Mouse (Mus musculus) kidney, embryonic 14.5 days (tissue): Measurements from ENCODE around the gene Pcsk1n. TPM values are rescaled to one million over a fixed set of nuclear protein-coding genes. Genes with fewer than 3 reads are reported as not detected.

Experiments used
- ATAC-seq: fragments of 200-750 bp; cut with Nextera tagmentation; 2 replicates; pipeline ENCODE4 v1.8.0; 2017; ENCODE audit warnings: moderate number of reproducible peaks, mild to moderate bottlenecking, moderate TSS enrichment, moderate library complexity; ENCODE audit not compliant: low FRiP score, low TSS enrichment
- H3K27ac ChIP-seq: fragments of 300-500 bp; sonication (generic); 2 replicates; pipeline ENCODE4 v1.5.1; 2014; ENCODE audit warnings: low read depth, mild to moderate bottlenecking, low read length, moderate library complexity, mixed read lengths
- H3K27me3 ChIP-seq: fragments of 300-500 bp; sonication (generic); 2 replicates; pipeline ENCODE4 v1.6.1; 2014; ENCODE audit warnings: mild to moderate bottlenecking, low read length; ENCODE audit not compliant: control insufficient read depth, insufficient read depth
- H3K36me3 ChIP-seq: fragments of 300-500 bp; sonication (generic); 2 replicates; pipeline ENCODE4 v1.6.1; 2014; ENCODE audit warnings: low read length, mixed read lengths; ENCODE audit not compliant: control insufficient read depth, insufficient read depth
- H3K4me1 ChIP-seq: fragments of 300-500 bp; sonication (generic); 2 replicates; pipeline ENCODE4 v1.6.1; 2014; ENCODE audit warnings: low read length, mixed read lengths; ENCODE audit not compliant: control insufficient read depth, insufficient read depth
- H3K4me2 ChIP-seq: fragments of 300-500 bp; sonication (generic); replicated peaks from 2 replicates; pipeline ENCODE4 v1.6.1; 2014; ENCODE audit warnings: low read depth, mild to moderate bottlenecking, low read length
- H3K4me3 ChIP-seq: fragments of 300-500 bp; sonication (generic); 2 replicates; pipeline ENCODE4 v1.5.1; 2014; ENCODE audit warnings: mild to moderate bottlenecking, low read length
- H3K9ac ChIP-seq: fragments of 300-500 bp; sonication (generic); 2 replicates; pipeline ENCODE4 v1.6.1; 2014; ENCODE audit warnings: low read depth, mild to moderate bottlenecking, low read length, moderate library complexity
- H3K9me3 ChIP-seq: fragments of 300-500 bp; sonication (generic); 2 replicates; pipeline ENCODE4 v1.6.1; 2016; ENCODE audit warnings: low read length; ENCODE audit not compliant: control insufficient read depth
- WGBS: fragments of 180-500 bp; shearing (Covaris S2); extraction: QIAGEN DNeasy Blood & Tissue Kit; methylation state at CpG from one replicate; pipeline ENCODE4 v1.1.7; 2014; 5-methylcytosine and 5-hydroxymethylcytosine counted together
- polyA plus RNA-seq: library from polyadenylated mRNA; unstranded; fragments of >200 nt; fragmentation: Nextera tagmentation; extraction: Ambion mirVana; gene quantifications from 2 replicates; pipeline ENCODE4 v1.2.1, GENCODE M21; 2014

Pcsk1n gene
- polyA plus RNA-seq: 0.09 and 0.14 TPM in 2 replicates

DNA sequence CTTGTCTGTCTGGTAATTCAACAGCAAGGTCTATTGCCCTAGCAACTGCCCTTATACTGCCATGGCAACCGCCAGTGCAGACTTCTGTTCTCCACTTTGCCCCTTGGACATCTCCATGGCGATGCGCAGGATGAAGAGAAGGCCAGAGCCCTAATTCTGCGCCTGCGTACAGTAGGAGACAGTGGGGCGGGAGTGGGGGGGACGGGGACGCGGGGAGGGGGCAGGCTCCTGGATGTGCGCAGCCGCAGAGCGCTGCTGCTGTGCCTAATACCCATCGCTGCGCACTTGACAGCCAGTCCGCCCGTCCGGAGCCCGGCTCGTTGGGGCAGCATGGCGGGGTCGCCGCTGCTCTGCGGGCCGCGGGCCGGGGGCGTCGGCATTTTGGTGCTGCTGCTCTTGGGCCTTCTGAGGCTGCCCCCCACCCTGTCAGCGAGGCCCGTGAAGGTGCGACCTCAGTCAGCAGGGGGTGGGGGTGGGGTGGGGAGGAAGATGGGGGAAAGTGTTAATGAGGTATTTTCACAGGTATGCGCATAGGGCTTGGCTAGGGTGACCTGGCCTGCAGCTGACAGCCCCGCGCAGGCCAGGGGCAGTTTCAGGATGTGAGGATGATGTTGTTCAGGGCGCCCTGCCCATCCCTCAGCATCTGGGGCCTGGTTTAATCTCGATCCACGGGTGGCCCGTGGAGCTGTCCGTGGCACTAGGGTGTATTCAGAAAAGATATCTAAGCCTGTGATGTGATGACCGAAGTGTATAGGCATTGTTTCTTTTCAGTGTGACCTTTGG lies at the start of gene Pcsk1n:
Gene Pcsk1n, plus strand, starts transcription at position 222 of the 783 bp plus-strand sequence.
- no peak within 1 kb of the TSS for H3K27ac ChIP-seq
- peak within 1 kb of the TSS; percentile 17 for H3K4me3 ChIP-seq
- H3K9me3 ChIP-seq: no peaks in the 10 kb centered on the region
- ATAC-seq: peak; percentile 62
- peaks cover 35% of the 10 kb centered on the region for H3K27me3 ChIP-seq
- no peak within 1 kb of the TSS for H3K9ac ChIP-seq
- WGBS: 20% methylated on average over 40 of the region's 40 CpGs
- no peaks in the 10 kb centered on the region for H3K4me1 ChIP-seq
- H3K4me2 ChIP-seq: peak within 1 kb of the TSS; percentile 29
- no peaks in the 10 kb centered on the region for H3K36me3 ChIP-seq

DNA sequence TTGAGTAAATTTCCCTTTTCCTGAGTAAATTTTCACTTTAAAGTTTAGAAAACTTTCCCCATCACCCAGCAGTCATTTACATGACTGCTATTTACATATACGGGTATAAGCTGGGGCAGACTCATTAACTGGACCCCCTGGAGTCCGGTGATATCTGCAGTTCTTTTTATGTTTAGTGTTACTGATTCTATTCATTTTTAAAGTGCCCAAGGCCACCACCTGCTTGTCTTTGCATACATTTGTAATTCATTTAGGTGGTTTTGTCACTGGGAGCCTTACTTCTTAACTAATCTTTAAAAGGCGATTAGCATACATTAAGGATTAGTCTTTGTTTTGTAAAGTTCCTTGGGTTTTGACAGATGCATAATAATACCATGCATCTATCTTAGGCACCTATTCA lies 49.8 kb upstream of the Pcsk1n start:
- Histone ChIP-seq H3K9ac (no peak overlapping the region), H3K4me3 (no peak overlapping the region), H3K36me3 (peaks cover 26% of the 10 kb centered on the region; the same call in 1 of the 2 replicates), H3K4me2 (no peak overlapping the region), H3K27ac (no peak overlapping the region), H3K27me3 (no peaks in the 10 kb centered on the region), H3K9me3 (no peaks in the 10 kb centered on the region), H3K4me1 (no peaks in the 10 kb centered on the region)
- WGBS: 55% methylated on average over 3 of the region's 3 CpGs
- no peak for ATAC-seq

DNA sequence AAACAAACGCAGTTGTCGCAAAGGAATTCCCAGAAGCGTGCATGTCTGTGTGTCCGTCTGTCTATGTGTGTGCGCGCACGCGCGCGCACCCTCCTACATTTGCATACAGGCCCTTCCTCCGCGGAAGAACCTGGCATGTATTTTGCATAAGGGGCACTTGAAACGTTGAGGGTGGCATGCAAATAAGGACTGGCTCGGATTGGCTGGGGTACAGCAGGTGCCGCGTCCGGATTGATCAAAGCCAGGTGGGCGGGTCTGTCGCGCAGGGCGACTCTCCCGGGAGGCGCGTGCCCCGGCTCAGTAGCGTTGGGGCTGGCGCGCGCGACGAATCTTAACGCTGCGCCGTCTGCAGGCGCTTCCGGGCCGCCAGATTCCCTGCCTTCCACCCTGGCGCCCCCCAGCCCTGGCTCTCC lies 41.6 kb upstream of the Pcsk1n start, which contains the start of gene Pim2:
Gene Pim2, plus strand, starts transcription at position 256 of the 413 bp plus-strand sequence.
- Histone ChIP-seq H3K9ac (peak within 1 kb of the TSS; percentile 28; the same call in 1 of the 2 replicates), H3K9me3 (no peaks in the 10 kb centered on the region), H3K4me3 (peak within 1 kb of the TSS; percentile 46), H3K4me2 (peak within 1 kb of the TSS; percentile 70), H3K4me1 (no peaks in the 10 kb centered on the region), H3K27ac (no peak within 1 kb of the TSS), H3K36me3 (peaks cover 9% of the 10 kb centered on the region; the same call in 1 of the 2 replicates), H3K27me3 (no peaks in the 10 kb centered on the region)
- peak; percentile 93 for ATAC-seq
- 21% methylated on average over 38 of the region's 38 CpGs for WGBS

DNA sequence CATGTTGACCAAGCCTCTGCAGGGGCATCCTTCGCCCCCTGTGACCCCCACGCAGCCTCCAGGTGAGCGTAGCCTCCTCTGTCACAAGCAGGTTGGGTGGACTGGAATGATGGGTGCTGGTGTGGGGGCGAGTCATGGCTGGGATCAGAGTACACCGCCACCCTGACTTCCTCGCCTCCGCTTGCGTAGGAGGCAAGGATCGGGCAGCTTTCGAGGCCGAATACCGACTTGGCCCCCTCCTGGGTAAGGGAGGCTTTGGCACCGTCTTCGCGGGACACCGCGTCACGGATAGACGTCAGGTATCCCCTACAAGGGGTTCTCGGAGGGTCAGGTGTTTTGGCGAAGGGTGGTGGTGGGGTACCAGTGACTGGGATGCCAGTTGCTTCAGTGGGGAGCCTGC lies 41.1 kb upstream of the Pcsk1n start:
- Histone ChIP-seq H3K9me3 (no peaks in the 10 kb centered on the region), H3K9ac (peak overlapping the region; percentile 28; the same call in 1 of the 2 replicates), H3K4me3 (peak overlapping the region; percentile 46), H3K36me3 (peaks cover 7% of the 10 kb centered on the region; the same call in 1 of the 2 replicates), H3K27ac (no peak overlapping the region), H3K4me2 (peak overlapping the region; percentile 70), H3K27me3 (no peaks in the 10 kb centered on the region), H3K4me1 (no peaks in the 10 kb centered on the region)
- no peak; the same call in none of the 2 replicates for ATAC-seq
- WGBS: 29% methylated on average over 21 of the region's 21 CpGs

DNA sequence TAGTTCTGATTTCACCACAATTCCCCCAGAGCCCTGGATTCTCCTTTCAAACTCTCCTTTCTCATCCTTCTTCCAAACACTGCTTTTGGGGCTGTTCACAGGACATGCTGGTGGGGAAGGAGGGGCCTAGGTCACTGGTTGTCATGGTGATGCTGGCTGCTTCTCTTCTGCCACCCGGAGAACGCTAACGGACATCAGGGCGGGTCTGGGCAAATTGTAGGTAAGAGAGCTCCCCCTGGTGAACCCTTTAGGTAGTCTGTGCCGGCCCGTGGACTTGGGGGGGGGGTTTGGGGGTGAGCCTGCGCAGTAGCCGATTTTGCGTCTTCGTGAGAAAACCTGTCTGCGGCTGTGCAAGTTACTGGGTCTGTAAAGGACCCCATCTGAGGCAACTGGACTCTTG lies 39.8 kb upstream of the Pcsk1n start:
- Histone ChIP-seq H3K9me3 (no peaks in the 10 kb centered on the region), H3K36me3 (peaks cover 4% of the 10 kb centered on the region; the same call in 1 of the 2 replicates), H3K4me2 (peak overlapping the region; percentile 31), H3K9ac (no peak overlapping the region), H3K27me3 (no peaks in the 10 kb centered on the region), H3K27ac (no peak overlapping the region), H3K4me3 (no peak overlapping the region; the same call in 1 of the 2 replicates), H3K4me1 (no peaks in the 10 kb centered on the region)
- ATAC-seq: peak; percentile 29
- WGBS: 17% methylated on average over 11 of the region's 11 CpGs

DNA sequence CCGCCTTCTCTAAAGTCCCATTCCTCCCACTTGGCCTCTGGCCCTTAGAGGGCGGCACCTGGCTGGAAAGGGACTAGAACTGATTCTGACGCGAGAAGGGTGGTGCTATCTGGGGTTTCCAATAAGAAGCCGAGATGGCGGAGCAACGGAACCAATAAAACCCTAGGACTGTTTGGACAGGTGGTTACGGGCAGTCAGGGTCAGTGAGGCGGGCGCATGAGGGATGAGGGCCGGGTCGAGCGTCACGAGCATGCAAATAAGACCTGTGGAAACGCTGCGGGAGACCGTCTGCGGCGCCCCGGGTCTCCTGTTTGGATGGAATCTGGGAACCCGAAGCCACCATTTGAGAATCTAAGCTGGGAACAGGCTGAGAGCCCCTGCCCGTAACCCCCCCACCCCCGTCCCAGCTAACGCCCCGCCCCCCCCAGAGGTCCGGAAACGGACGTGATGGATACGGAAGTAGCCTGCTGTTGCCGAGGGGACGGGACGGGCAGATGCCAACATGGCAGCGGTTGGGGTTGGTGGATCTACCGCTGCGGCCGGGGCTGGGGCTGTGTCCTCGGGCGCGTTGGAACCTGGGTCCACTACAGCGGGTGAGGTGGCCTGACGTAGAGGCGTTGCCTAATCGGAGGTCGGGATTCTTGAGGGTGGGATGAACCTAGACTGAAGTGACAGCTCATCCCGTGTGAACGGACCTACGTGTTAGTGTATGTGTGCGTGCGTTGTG lies 35.6 kb upstream of the Pcsk1n start, which contains the start of gene Slc35a2:
Gene Slc35a2, plus strand, starts transcription at position 188 of the 727 bp plus-strand sequence.
- ATAC-seq: peak; percentile 94
- no peaks in the 10 kb centered on the region; the same call in 1 of the 2 replicates for H3K36me3 ChIP-seq
- 21% methylated on average over 49 of the region's 49 CpGs for WGBS
- H3K9ac ChIP-seq: peak within 1 kb of the TSS; percentile 45; the same call in 1 of the 2 replicates
- no peaks in the 10 kb centered on the region for H3K4me1 ChIP-seq
- no peaks in the 10 kb centered on the region for H3K9me3 ChIP-seq
- H3K27me3 ChIP-seq: no peaks in the 10 kb centered on the region
- peak within 1 kb of the TSS; percentile 67; the same call in 1 of the 2 replicates for H3K27ac ChIP-seq
- peak within 1 kb of the TSS; percentile 53 for H3K4me2 ChIP-seq
- H3K4me3 ChIP-seq: peak within 1 kb of the TSS; percentile 57

DNA sequence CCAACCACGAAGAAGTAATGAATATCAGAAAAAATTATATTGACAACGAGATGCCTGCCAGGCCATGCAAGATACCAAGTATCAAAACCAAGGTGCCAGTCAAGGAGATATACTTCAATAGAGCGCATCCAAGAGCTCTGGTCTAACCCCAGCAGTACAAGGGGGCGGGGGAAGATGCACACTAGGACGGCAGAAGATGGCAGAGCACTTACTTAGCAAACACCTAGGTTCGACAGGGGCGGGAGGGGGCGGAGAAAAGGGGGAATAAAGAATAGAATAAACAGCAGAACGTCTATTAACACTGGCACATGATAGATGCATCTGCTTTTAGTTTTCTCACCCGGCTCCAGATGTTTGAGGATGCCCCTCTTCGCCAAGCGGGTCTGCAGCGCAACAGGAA lies 21.4 kb upstream of the Pcsk1n start:
- Histone ChIP-seq H3K36me3 (peaks cover 8% of the 10 kb centered on the region; the same call in 1 of the 2 replicates), H3K4me3 (peak overlapping the region; percentile 56), H3K4me2 (peak overlapping the region; percentile 49), H3K9me3 (no peaks in the 10 kb centered on the region), H3K27me3 (no peaks in the 10 kb centered on the region), H3K9ac (peak overlapping the region; percentile 23; the same call in 1 of the 2 replicates), H3K4me1 (no peaks in the 10 kb centered on the region), H3K27ac (no peak overlapping the region)
- 44% methylated on average over 13 of the region's 13 CpGs for WGBS
- ATAC-seq: no peak

DNA sequence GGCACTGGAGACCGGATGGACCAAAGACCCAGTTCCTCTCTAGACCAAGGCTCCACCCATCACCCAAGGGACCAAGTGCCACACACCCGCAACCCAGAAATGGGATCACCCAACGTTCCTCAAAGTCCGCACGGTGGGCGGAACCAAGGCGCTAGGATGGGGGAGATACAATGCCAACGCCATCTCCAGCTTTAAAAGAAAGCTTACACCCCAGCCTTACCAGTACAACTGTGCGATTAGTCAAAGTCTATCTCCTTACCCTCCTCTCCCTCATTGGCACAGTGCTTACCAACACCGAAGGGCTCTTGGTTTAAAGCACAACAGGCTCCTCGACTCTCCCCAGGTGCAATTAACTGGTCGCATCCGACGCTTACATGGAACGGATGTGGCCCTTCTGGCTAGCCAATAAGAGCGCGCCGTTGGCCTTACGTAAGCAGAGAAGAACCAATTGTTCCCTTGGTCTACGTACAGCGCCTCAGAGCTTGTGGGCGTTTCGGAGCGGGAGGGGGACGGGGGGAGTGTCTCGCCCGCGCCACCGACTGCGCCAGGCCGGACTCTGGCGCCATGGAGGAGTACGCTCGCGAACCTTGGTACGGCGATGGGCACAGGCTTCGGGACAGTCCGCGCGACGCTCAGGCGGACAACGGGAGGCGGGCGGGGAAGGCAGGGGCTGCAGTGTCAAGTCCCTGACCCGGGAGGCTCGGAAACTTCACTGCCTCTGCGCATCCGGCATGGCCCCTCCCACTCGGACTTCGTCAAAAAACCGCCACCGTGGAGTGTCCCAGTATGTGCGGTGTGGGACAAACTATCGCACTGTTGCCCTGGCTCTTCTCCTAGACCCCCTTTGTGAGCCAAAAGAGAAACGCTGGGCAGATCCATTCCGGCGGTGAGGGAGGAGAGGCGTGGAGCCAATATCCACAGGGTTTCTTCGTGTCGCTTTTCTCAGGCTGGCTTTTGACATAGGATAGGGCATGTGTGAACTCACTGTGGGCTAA lies 20.4 kb upstream of the Pcsk1n start, which contains the start of the genes Pqbp1 and Timm17b:
Gene Pqbp1, minus strand, starts transcription at position 390 of the 995 bp plus-strand sequence.
Gene Timm17b, plus strand, starts transcription at position 478 of the 995 bp plus-strand sequence.
- Histone ChIP-seq H3K4me1 (no peaks in the 10 kb centered on the region), H3K4me2 (peak within 1 kb of the TSS; percentile 49), H3K4me3 (peak within 1 kb of the TSS; percentile 56), H3K9ac (peak within 1 kb of the TSS; percentile 58), H3K36me3 (peaks cover 8% of the 10 kb centered on the region; the same call in 1 of the 2 replicates), H3K27ac (peak within 1 kb of the TSS; percentile 68), H3K27me3 (no peaks in the 10 kb centered on the region), H3K9me3 (no peaks in the 10 kb centered on the region)
- ATAC-seq: peak; percentile 99
- WGBS: 27% methylated on average over 62 of the region's 62 CpGs
